ENCODE assay signal across 8 mouse cellular contexts in the genomic region with DNA sequence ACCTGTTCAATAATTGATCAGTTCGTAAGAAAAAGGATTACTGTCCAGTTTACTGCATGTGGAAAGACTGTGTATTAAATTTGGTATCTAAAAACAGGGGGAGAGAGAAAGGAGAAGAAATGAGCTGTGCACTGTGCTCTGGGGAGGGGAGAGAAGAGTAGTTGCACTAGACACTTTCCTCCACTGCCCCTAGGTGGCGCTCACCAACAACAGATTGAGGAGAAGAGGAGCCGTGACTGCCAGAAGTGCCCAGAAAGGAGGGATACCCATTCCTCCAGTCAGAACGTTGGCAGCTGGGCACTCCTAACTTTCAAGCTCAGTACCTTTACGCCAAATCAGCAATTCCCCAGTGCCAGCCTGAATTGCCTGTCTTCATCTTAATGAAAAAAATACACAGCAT.
DNase-seq lines count a peak whose midpoint lies in the region; ATAC-seq and TF ChIP-seq lines count a peak whose summit lies in the region.

No protein-coding gene starts in this region.

- H3K4me2 ChIP-seq in lung, embryonic 14.5 days = no peak overlapping the region

- intact Hi-C loops in heart, postnatal 10 days (cut with DNase I) = loop anchor here (1.0 to 5.0 kb wide), 3 partner anchors 46 to 379 kb away; no protein-coding TSS in a partner anchor

- TF ChIP-seq CTCF in bone marrow, adult 2 months (IDR thresholded peaks at IDR 0.05; ENCODE audit: control insufficient read depth, insufficient read depth, low read length) = peak; percentile 92
- TF ChIP-seq CTCF in embryonic fibroblast, embryonic 13.5 days (IDR thresholded peaks at IDR 0.05; ENCODE audit: borderline replicate concordance, insufficient read depth, low read length) = peak; percentile 84; the same call in 1 of the 2 replicates
- peak; percentile 92 for TF ChIP-seq CTCF in lung, embryonic 14.5 days (IDR thresholded peaks at IDR 0.05; ENCODE audit: low read depth)
- TF ChIP-seq CTCF in olfactory bulb, adult 2 months (IDR thresholded peaks at IDR 0.05; ENCODE audit: insufficient read depth, low read depth, low read length) = peak; percentile 79

- H3K36me3 ChIP-seq in lung, embryonic 14.5 days (ENCODE audit: insufficient read depth) = no peaks in the 10 kb centered on the region

- H3K9ac ChIP-seq in lung, embryonic 14.5 days = no peak overlapping the region

- 14% methylated on average over 5 of the region's 5 CpGs for WGBS in bone marrow, adult 2 months
- WGBS in lung, embryonic 14.5 days = 5% methylated on average over 5 of the region's 5 CpGs
- WGBS in olfactory bulb, adult 2 months = 6% methylated on average over 5 of the region's 5 CpGs

- no peak overlapping the region for H3K4me3 ChIP-seq in bone marrow, adult 2 months (replicated peaks; ENCODE audit: control insufficient read depth, low read depth, low read length)
- no peak overlapping the region for H3K4me3 ChIP-seq in embryonic fibroblast, embryonic 13.5 days (ENCODE audit: insufficient read depth, low read length)
- H3K4me3 ChIP-seq in lung, embryonic 14.5 days (ENCODE audit: low read depth, low read length) = no peak overlapping the region
- no peak overlapping the region for H3K4me3 ChIP-seq in olfactory bulb, adult 2 months (ENCODE audit: insufficient read depth, low read depth, low read length)

- no peaks in the 10 kb centered on the region for H3K4me1 ChIP-seq in bone marrow, adult 2 months (ENCODE audit: control insufficient read depth, insufficient read depth, low read length)
- no peaks in the 10 kb centered on the region for H3K4me1 ChIP-seq in embryonic fibroblast, embryonic 13.5 days (ENCODE audit: control insufficient read depth, insufficient read depth, low read length)
- H3K4me1 ChIP-seq in lung, embryonic 14.5 days (ENCODE audit: insufficient read depth) = no peaks in the 10 kb centered on the region
- H3K4me1 ChIP-seq in olfactory bulb, adult 2 months (ENCODE audit: control insufficient read depth, insufficient read depth, low read length) = no peaks in the 10 kb centered on the region

- DNase-seq in heart, postnatal 10 days = peak; percentile 85 to 92
- DNase-seq in layer of hippocampus, adult 18-20 months (ENCODE audit: low spot score in 2 of 2) = peak; percentile 66 to 88
- DNase-seq in lung, embryonic 14.5 days = peak; percentile 91
- peak; percentile 37 to 41 for DNase-seq in thymus, adult 18-20 months

- peak; percentile 75 for ATAC-seq in CD4-positive, CD25-positive, alpha-beta regulatory T cell, adult 4 months
- ATAC-seq in lung, embryonic 14.5 days (ENCODE audit: insufficient read depth) = no peak

- H3K27me3 ChIP-seq in lung, embryonic 14.5 days (ENCODE audit: insufficient read depth, low read length) = no peaks in the 10 kb centered on the region

- H3K27ac ChIP-seq in bone marrow, adult 2 months (ENCODE audit: control insufficient read depth, insufficient read depth, low read depth, low read length, poor library complexity) = no peak overlapping the region
- no peak overlapping the region for H3K27ac ChIP-seq in embryonic fibroblast, embryonic 13.5 days (ENCODE audit: insufficient read depth, low read length)
- H3K27ac ChIP-seq in lung, embryonic 14.5 days (ENCODE audit: low read depth) = no peak overlapping the region
- H3K27ac ChIP-seq in olfactory bulb, adult 2 months (ENCODE audit: insufficient read depth, low read depth, low read length) = no peak overlapping the region

- no peaks in the 10 kb centered on the region for H3K9me3 ChIP-seq in lung, embryonic 14.5 days (ENCODE audit: low read depth, low read length)

- no peak for TF ChIP-seq POLR2A in bone marrow, adult 2 months (IDR thresholded peaks at IDR 0.05; ENCODE audit: borderline replicate concordance, control insufficient read depth, low read depth, low read length)
- TF ChIP-seq POLR2A in embryonic fibroblast, embryonic 13.5 days (IDR thresholded peaks at IDR 0.05; ENCODE audit: low read depth, low read length) = no peak
- no peak for TF ChIP-seq POLR2A in olfactory bulb, adult 2 months (IDR thresholded peaks at IDR 0.05; ENCODE audit: insufficient read depth, low read depth, low read length)

Comparison
In these comparisons a context has a peak if more than half of its experiments do, and no peak if none do; other contexts are left out.
1. DNase-seq: peak in every context shown above with its lines; median percentile 91 in lung, embryonic 14.5 days; 88 in heart, postnatal 10 days; 77 in layer of hippocampus, adult 18-20 months; 39 in thymus, adult 18-20 months.